Mouse (Mus musculus) kidney, adult 2 months (tissue): ENCODE data around the gene Ankrd40.

ENCODE experiments used
- CTCF ChIP-seq: fragments of 200-500 bp; conservative IDR thresholded peaks from 2 replicates; pipeline ENCODE4 v1.5.1; 2011; ENCODE audit warnings: low read depth, mild to moderate bottlenecking, control low read depth, low read length, moderate library complexity, mixed read lengths; ENCODE audit not compliant: insufficient read depth, insufficient read length
- POLR2A ChIP-seq: fragments of 200-500 bp; IDR thresholded peaks from one replicate; pipeline ENCODE4 v1.6.1; 2011; ENCODE audit warnings: low read depth, low read length, control low read depth

DNA sequence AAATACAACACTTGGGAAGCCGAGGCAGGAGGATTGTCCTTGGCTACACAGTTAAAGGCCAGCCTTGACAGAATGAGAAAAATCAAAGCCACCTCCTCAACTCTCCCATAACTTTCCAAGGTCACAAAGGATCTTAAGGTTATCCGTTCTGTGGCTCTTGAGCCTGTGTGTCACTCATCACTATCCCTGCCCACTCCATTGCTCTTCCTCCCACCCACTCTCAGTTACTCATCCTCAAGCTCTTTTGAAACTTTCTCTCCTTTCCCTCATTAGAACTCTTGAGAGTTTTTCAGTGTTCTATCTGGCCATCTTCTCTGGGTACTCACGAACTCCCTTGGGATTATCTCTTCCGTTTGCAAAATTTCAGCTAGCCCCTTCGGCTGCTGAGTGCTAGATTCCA lies 3.2 kb upstream of the Ankrd40 start:
- TF ChIP-seq CTCF (no peak), POLR2A (no peak)
